Mouse (Mus musculus): ENCODE measurements at regions not wholly inside any gene's neighbourhood (a gene's known extent, or its start where the extent isn't known, plus 50 kb on each side); places are given as distances from the start of the nearest gene placed in this dataset.
A peak's percentile ranks its signal among the peaks of the same experiment; 100 is the strongest.
"Not testable (repeated sequence)": the region's sequence is repeated elsewhere in the genome, so short reads cannot be mapped to it uniquely, and the experiment has no call there.

GRCm38 (mm10) chr5:100309807-100310165 lies 106.2 kb downstream of the Sec31a start:
- no peak for DNase-seq (ENCODE audit: low read depth)

DNA sequence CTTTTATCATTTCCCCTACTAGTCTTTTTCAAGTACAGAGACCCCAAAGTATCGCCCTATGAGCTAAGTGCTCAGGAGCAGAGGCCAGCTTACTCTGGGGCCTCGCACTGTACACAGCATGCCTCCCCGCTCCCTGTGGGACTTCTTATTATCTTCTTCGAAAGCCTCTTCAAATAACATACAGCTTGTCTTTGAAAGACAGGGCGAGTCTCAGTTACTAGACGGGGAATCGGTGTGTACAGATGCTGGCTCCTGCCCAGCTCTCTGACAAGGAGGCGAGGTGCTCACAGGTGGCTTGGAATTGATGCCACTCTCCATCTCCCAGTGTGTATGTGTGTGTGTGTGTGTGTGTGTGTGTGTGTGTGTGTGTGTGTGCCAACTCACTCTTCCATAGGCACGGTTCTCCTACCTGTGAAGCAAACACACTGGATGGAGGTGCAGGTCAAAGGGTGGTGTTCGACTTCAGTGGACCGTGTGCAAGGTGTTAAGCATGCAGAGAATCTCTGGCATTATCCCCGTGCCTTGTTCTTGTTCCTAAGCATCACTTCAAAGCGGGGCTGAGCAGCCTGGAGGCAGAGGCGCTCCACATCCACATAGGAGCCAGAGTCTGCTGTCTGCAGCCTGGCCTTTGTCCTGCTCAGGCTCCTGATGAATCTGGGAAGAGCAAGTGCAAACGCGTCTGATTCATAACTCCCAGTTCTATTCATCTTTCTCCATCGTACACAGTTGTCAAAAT lies 106.8 kb downstream of the Sec31a start:
- no peak for DNase-seq (ENCODE audit: low read depth)

DNA sequence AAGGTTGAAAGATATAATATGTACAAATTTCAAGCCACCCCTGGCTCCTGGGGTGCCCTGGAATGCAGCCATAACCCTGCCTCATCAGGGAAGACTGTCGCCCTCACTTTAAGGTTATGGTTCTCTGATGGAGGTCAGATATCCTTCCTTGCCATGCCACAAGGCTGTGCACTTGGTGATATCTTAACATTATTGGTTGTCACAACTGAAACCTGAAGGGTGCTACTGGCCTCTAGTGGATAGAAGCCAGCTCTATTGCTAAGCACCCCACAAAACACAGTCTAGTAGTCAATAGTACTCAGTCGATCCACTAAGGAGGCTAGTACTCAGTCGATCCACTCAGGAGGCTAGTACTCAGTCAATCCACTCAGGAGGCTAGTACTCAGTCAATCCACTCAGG lies 111.6 kb downstream of the Sec31a start:
- DNase-seq (ENCODE audit: low read depth): peak; percentile 11

- no peak for DNase-seq (ENCODE audit: low read depth)
Observed at GRCm38 (mm10) chr5:100302068-100302775, 113.8 kb downstream of the Sec31a start.

DNA sequence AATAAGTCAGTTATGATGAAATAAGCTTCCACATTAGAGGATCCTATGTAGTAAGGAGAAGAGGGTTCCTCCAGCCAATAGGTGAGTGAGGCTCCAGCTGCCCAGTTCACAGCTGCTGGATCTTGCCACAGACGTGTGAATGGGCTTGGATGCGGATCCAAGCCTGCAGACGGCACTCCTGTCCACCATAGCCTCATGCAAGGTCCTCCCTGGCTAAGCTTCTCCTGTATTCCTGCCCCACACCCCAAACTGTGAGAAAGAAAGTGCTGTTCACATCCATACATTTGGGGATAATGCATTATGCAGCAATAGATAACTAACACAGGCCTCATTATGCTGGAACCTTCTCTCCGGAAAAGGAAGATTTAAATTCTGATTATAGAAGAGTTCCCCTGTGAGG lies 116.9 kb downstream of the Sec31a start:
- DNase-seq (ENCODE audit: low read depth): no peak

DNA sequence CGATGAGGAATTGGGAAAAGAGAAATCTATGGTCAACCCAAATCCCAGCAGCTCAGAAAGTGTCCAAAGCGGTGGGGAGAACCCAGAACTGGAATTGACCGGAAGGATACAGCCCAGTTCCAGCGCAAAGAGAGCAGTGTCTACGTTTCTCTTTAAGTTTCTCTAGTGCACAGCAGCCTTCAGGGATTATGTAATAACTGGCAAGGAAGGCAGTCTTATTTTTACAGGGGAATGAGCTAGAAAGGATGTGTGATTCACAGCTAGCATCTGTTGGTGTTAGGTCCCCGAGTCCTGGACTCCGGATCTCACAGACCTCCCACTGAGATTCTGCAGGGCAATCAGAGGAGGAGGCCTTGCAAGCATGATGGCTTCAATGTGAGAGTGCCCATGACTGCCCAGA lies 121.8 kb downstream of the Sec31a start:
- peak; percentile 7 for DNase-seq (ENCODE audit: low read depth)

- DNase-seq (ENCODE audit: low read depth): no peak
Observed at GRCm38 (mm10) chr5:100280215-100280614, 120.6 kb upstream of the Tmem150c start.

DNA sequence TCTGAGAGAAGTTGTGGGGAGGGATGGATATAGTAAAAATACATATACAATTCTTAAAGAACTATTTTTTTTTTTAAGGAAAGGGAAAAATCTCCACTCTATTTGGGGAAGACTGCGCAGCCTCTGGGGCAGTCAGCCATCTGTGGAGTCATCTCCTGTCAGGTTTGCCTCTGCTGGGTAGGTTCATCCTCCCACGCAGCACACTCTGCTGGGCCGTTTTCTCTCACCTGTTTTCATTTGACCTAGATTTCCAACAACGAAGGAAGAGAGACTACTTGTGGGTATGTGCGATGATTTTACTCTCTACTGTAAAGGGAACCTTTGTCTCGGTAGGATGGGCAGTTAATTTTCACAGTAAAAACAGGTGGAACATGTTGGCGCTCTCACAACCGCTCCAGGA lies 119.9 kb upstream of the Tmem150c start:
- DNase-seq (ENCODE audit: low read depth): no peak

GRCm38 (mm10) chr5:100274674-100275073 lies 115.1 kb upstream of the Tmem150c start:
- DNase-seq (ENCODE audit: low read depth): no peak

- not testable (repeated sequence) for DNase-seq (ENCODE audit: low read depth)
Observed at GRCm38 (mm10) chr5:100271975-100272374, 112.4 kb upstream of the Tmem150c start.

DNA sequence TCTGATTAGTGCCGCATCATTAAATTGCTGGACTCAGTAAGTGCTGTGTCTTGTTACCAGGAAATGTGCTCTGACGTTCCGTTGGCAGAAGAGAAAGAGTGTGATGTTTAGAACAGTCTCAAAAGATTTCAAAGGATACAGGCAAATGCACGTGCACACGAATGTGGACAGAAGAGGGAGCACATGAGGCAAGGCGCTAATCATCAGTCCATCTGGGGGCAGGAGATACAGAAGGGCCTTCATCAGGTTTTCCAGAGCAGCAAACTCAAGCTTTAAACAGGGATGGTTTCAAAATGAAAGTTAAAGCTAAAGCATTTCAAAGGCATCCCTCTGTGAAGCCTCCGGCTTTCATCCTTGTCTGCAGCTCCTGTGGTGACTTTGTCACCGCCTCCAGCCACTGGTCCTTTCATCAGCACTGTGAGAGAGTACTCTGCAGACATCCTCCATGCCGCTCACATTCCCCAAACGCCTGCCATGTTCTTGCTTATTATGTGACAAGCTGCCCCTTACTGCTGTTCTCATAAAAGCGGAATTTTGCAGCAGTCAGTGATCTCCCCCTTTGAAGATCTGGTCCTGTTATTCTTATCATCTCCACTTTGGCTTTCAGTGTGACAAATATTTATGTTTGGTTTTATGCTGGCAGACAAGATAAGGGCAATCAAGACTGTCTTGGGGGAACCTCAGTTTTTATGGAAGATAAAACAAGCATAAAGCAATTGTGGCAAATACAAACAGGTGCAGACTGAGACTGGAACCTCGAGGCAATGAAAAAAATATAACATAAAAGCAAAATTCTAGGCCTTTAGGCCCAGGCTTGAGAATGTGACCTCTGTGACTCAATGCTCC lies 111.5 kb upstream of the Tmem150c start:
- DNase-seq (ENCODE audit: low read depth): no peak

GRCm38 (mm10) chr5:100268111-100268878 lies 108.7 kb upstream of the Tmem150c start:
- no peak for DNase-seq (ENCODE audit: low read depth)

GRCm38 (mm10) chr5:100266671-100267510 lies 107.3 kb upstream of the Tmem150c start:
- DNase-seq (ENCODE audit: low read depth): no peak

- DNase-seq (ENCODE audit: low read depth): no peak
Observed at GRCm38 (mm10) chr5:100259803-100260693, 100.4 kb upstream of the Tmem150c start.

DNA sequence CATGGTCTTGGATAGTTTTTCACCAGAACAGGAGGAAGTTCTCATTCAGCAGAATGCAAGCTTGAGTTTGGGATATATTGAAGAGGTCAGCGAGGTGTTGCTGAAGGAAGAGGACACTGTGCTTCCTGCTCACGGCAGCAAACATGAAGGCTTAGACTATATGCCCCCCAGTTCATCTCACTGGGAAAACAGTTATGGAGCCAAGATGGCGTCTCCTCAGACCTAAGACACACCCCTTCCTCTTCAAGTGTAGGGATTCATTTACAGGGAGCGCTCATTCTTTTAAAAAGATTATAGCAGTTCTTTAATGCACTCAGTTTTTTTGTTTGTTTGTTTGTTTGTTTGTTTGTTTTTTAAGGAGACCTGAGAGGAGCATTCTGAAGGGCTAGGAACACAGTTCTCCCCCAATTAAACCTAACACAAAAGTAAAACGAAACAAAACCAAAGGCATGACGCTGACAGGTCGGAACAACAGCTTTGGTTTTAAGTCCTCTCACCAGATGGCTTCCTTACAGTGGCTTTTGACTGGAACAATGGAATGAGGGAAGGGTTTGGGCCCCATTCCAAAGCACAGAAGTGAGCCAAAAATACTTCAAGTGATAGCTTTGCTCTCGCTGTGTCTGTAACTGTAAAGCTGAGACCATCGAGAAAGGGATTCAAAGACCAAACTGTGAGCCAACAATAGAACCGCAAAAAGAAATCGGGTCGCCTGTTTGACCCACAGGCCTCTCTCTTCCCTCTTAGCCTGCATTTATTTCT lies 99.5 kb upstream of the Tmem150c start:
- DNase-seq (ENCODE audit: low read depth): peak; percentile 24

DNA sequence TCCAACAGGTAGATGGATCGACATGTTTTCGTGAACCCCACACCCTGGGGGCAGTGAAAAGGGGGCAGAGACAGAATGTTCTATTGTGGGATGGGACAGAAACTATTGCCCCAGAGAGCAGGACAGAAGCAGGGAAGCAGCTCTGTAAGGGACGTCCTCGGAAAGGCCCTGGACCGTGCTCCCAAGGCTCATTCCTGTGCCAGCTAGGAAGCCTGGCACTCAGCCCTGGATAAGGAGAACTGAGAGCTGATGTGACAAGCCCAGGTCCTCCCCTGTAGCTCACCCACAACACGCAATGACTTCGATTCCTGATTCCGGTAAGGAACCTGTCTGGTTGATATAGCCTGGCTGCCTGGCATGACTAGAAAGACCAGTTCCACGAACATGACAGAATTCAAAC lies 95.7 kb upstream of the Tmem150c start:
- DNase-seq (ENCODE audit: low read depth): no peak

DNA sequence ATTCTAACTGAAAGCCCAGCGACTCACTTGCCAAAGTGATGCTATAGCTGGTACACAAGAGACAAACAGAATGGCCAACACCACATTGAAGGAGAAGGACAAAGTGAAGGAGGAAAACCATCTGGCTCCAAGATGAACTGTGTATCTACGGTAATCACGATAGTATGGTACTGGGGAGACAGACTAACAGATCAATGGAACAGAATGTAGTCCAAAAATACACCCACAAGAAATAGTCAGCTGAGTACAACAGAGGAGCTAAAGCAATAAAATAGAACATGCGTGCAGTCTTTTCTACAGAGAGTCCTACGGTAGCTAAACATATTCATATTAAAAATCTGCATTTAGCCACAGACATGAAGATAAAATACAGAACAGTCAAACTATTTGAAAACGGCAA lies 92.4 kb upstream of the Tmem150c start:
- no peak for DNase-seq (ENCODE audit: low read depth)

DNA sequence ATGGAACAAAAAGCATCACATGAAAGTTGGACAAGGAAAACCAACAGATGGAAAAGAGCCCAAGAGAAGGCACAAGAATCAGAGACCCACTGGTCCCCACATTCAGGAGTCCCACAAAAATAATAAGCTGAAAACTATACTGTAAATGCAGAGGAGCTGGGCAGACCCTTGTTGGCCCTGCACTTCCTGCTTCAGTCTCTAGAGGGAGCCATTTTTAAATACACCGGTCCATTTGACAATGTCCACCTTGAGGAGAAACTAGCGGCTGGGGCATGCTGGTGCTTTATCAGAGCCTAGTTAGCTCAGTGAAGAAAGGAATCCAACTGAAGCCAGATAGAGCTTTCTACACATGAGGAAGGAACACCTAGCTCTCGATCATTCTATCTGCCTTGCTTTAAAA lies 90.1 kb upstream of the Tmem150c start:
- DNase-seq (ENCODE audit: low read depth): peak; percentile 55

DNA sequence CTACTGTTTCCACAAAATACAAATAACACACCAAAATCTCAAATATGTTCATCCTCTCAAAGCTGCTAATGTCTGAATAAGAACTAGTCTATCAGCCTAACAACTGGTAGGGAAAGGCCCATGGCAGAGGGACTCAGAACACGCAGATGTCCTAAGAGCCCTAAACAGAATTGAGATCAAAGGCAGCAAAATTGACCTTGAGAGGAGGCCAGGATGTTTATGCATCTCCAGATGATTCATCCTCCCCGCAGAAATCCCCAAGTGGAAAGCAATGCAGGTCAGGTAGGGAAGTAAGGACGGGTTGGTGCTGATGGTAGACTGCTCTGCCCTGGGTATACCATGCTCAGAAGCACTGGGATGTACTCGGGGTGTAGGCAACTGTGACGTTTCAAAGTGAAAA lies 89.0 kb upstream of the Tmem150c start:
- DNase-seq (ENCODE audit: low read depth): no peak

Data from NIH3T3 (cell line).